Mouse (Mus musculus): Measurements from ENCODE around the gene Nes.

Nes gene

DNA sequence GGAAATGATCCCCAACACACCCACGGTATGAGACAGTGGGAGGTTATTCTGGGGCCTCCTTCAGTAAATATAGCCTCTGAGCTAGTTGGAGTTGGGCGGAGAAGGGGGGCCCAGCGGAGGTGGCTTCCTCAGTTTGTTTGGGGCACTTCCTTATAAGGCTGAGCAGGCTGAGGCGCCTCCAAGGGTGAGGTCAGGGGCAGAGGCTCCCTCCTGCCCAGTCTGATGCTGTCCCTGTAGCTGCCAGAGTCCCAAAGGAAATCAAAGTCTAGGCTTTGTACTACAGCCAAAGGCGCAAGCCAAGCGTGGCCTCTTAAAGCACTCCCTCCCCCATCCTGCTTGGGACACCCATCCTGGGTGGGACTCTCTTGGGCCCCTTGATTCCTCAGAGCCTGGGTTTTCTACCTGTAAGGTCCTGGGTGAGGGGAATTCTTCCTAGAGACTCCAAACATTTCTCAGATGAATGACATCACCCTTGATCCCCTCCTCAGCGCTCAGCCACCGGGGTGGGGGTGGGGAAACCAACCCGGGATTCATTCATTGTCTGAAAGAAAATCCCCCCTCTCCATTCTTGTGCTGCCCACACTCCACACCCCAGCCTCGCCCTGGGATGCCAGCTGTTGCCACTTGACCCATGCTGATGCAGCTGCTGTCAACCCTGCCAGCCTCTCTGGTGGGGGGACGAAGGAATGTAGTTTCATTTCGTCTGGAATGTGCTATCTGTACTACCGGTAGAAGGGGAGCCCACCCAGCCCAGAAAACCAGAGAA lies 12.1 kb downstream of the Nes start:
- no peak for DNase-seq (ENCODE audit: low spot score in 2 of 2)

GRCm38 (mm10) chr3:87983627-87984026 lies 12.7 kb downstream of the Nes start:
- DNase-seq (ENCODE audit: low spot score in 2 of 2): no peak

DNA sequence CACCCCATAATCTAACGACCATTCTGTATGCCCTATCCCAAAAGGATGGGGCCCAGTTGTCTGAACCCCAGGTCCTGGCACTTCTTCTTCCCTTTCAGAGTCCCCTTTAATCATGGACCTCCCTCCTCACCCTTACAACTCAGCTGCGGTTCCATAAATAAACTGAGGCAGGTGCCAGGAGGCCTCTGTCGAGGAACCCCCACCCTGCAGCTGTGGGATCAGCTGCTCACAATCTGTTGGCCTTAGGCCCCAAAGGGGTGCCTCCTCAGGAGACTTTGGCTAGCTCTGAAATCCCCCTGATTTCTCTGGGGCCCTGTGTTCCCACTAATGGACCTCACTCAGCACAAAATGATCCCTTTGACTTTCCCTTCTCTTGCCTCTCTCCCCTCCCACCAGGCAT lies 13.2 kb downstream of the Nes start:
- no peak for DNase-seq (ENCODE audit: low spot score in 2 of 2)

GRCm38 (mm10) chr3:87985505-87986320 lies 14.8 kb downstream of the Nes start:
- DNase-seq (ENCODE audit: low spot score in 2 of 2): no peak

DNA sequence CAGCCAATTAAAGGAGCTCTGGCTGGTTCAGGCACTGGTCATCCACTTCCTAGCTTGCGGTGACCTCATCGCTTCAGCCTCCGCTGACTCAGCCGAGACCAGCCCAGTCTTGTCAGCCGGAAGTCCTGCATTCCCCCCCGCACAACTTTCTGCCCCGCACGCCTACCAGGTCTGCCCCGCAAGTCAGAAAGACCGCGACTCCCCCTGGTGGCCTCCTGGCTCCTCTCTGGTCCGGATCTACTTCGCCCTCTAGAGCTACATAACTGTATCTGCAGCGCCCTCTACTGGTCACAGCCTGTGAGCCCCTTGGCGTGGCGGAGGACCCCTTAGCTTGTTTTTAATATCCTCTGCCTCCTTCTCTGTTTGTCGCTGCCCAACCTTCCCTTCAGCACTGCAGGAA lies 16.0 kb downstream of the Nes start:
- DNase-seq (ENCODE audit: low spot score in 2 of 2): peak; percentile 87 to 93

DNA sequence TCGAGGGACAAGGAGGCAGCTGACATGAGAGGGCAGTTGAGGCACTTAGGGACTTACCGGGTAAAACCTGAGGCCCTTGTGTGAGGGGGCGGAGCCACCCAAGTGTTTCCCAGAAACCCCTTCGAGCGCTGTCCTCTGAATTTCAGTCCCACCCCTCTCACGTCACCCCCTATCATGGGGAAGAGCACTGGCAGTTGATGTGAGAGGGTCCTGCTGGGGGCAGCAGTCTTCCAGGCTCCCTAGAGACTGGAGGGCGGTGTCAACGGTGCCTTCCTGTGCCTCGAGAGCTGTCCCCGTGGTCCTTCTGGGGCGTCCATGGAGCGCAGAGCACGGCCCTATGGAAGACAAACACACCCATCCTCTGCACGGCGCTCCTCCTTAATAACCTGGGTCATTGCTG lies 16.8 kb downstream of the Nes start:
- no peak for DNase-seq (ENCODE audit: low spot score in 2 of 2)

DNA sequence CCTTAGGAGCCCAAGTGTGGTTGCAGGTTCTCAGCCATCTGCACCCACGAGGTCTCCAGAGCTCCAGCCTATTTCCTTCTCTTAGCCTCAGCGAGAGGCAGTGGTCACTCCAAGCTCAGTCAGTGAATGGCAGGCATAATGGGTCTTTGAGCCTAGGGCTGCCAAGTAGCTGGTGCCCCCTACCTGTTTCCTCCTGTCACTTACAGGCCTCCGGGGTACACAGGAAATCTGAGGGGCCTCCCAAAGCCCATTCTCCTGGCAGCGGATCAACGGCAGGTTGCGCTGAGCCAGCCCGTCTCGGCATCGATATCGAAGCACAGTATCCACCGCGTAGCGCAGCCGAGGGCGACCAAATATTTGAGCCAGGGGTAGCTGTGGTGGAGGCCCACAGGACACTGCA lies 17.2 kb downstream of the Nes start:
- no peak for DNase-seq (ENCODE audit: low spot score in 2 of 2)

DNA sequence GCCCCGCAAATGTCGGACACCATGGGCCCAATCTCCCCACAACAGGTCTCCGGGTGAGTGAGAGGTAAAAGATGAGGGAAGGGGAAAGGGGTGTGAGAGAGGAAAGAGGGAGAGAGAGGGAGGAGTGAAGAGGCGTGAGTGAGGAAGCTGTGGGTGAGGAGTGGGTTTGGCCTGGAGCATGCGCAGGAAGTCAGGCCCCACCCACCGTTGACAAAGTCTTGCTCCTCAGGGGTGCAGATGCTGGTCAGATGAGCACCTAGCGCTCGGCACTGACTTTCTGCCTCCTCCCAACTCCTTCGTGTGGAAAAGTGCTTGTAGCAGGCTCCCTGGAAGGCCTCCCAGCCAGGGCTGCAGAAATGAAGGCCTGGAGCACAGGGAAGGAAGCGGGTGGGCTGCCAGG lies 19.1 kb downstream of the Nes start:
- no peak for DNase-seq (ENCODE audit: low spot score in 2 of 2)

GRCm38 (mm10) chr3:87993436-87993835 lies 22.6 kb downstream of the Nes start:
- DNase-seq (ENCODE audit: low spot score in 2 of 2): no peak

GRCm38 (mm10) chr3:87995331-87995730 lies 24.5 kb downstream of the Nes start:
- DNase-seq (ENCODE audit: low spot score in 2 of 2): no peak

DNA sequence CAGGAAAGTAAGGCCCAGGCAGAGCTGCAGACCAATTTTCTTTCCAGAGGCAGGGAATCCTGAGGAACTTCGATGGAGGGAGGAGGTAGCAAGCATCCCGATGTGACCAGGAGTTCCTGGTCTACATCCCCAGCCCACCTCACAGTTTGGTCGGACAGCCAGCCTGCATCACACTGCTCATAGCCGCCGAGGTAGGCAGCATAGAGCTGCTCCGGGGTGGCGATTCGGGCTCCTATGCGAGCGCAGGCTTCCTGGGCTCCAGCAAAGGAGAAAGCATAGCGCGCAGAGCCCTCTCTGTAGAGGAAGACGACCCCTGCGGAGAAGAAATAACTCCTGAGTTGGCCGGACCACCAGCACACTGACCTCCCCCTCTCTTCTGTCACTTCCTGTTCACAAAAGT lies 25.5 kb downstream of the Nes start:
- no peak for DNase-seq (ENCODE audit: low spot score in 2 of 2)

- DNase-seq (ENCODE audit: low spot score in 2 of 2): no peak
Measured at GRCm38 (mm10) chr3:87996971-87997614, 26.2 kb downstream of the Nes start.

- no peak for DNase-seq (ENCODE audit: low spot score in 2 of 2)
Measured at GRCm38 (mm10) chr3:87998747-87999146, 27.9 kb downstream of the Nes start.

DNA sequence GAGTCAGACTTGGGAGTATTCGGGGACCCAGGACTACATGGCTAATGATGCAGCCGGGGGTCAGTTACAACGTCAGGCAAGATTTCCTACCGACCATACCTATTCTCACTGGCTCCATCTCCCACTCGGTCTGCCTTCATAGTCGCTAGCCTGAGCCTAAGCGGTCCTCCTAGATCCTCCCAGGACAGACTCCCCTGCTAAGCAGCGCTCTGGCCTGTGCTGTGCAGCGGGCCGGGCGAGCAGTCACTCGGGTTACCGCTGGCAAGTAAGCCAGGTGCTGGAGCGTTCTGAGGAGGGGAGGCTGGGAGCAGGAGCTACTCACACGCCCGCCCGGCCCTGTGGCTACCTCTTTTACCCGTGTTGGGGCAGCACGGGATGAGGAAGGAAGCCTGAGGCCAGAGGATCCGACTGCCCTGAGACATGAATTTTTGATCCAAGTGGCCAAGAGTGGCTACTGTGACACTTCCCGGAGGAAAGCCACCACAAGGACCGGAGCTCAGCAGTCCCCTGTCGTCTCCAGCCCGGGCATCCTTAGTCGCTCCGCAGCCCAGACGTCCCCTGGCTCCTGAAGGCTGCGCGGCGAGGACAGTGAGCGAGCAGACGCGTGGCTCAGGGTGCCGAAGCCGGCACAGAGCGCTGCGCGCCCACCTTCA lies 28.5 kb downstream of the Nes start:
- no peak for DNase-seq (ENCODE audit: low spot score in 2 of 2)

- DNase-seq (ENCODE audit: low spot score in 2 of 2): no peak
Measured at GRCm38 (mm10) chr3:88000181-88000580, 29.3 kb downstream of the Nes start, which contains the start of gene Bcan. Gene Bcan, minus strand, starts transcription at chr3:88000230.

GRCm38 (mm10) chr3:88000816-88001595 lies 30.1 kb downstream of the Nes start:
- DNase-seq (ENCODE audit: low spot score in 2 of 2): no peak

DNA sequence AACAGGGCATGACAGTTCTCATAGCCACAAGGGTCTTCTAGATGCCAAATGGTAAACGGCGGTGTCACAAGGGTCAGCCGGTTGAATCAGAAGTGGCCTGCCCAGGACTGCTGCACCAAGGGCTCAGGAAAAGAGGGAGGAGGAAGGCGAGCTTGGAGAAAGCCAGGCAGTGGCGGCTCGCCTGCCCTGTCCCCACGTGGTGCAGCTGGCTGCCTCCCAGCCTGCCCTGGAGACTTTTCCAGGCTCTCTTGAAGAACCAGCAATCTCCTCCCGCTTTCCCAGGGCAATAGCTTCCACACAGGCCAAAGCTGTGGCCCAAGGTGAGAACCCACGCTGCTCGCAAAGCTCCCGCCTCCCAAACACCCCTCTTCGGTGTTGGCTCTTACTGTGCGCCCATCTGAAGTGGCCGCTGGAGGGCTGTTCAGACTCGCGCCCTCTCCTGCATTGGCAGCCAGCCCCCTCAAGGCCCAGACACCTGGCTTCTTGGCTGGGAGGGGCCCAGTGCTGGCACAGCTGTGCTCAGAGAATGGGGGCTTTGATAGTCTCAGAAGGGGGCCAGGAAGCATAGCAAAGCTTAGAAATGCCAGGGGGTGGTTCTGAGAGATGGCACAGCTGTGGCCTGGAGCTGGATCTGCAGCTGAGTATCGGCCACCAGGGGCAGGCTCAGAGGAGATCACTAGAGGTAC lies 31.6 kb downstream of the Nes start:
- DNase-seq (ENCODE audit: low spot score in 2 of 2): no peak

DNA sequence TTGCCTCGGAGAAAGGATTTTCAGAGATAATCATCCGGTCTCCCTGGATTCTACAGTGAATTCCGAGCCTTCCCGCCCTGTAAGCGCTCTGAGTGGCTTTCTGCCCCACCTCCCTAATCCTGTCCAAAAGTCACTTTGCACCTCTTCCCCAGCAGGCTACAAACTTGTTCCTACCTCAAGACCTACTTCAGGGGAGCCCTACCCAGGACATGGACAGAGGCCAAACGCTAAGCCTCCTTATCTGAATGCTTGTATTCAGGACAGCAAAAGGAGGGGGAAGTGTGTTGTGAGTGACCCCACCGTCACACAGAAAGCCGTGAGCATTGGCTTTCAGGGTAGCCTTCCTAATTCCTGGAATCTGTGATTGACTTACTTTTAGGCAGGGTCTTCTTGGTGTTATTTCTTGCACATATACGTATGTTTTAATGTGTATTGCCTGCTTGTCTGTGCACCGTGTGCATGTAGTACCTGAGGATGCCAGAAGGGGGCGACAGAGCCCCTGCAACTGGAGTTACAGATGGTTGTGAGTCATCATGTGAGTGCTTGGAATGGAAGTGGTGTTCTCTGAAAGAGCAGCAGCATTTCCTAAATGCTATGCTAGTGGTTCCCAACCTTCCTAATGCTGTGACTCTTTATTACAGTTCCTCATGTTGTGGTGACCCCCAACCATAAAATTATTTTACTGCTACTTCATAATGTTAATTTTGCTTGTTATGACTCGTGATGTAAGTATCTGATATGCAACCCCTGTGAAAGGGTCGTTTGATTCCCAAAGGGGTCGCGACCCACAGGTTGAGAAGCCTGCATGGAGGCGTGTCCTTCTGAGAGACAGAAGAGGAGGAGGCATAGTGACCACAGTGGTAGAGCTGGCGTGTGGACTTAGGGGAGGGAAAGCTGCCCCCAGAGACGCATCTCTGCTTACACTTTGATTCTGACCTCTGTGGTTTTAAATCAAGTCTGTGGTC lies 35.2 kb downstream of the Nes start:
- no peak for DNase-seq (ENCODE audit: low spot score in 2 of 2)

GRCm38 (mm10) chr3:88010634-88011265 lies 39.9 kb downstream of the Nes start:
- DNase-seq (ENCODE audit: low spot score in 2 of 2): no peak

Measured in urinary bladder, postnatal 36 days (tissue).